Mouse (Mus musculus): ENCODE data around the gene Hcn1.

The Hcn1 gene

DNA sequence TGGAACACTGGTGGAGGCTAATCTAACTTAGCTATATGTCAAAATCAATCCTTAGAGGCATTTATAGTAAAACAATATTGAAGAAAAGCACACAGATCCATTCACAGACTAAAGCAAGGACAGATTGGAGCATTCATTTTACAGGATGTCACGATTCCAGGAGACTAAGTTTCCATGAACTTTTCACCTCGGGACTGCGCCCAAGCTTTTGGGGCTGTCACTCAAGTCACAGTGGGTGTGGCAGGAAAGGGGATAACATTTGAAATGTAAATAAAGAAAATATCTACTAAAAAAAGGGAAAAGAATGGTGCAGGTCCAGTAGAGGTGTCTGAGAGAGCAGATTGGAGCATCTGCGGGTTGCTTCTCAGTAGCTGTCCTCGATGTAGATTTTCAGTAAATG is 421.3 kb downstream of the Hcn1 start:
- no peak for DNase-seq (ENCODE audit: low read depth, low spot score)

DNA sequence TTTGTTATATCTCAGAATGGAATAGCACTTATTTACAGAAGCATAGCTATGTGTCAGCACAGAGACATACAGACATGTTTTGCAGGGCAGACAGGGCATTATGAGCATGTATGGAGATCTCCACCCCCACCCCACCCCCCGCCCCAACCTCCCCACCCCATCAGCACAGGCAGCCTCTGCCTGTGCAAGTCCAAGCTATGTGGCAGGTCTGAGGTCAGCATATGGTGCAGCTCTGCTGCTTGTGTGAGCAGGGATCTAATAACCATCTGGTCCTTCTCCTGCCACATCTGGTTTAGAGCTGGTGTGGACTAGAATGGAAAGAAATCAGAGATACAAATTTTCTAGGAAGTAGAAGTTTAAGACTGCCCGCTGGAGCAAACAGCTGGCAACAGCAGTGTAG is 424.4 kb downstream of the Hcn1 start:
- DNase-seq (ENCODE audit: low read depth, low spot score), result no peak

DNA sequence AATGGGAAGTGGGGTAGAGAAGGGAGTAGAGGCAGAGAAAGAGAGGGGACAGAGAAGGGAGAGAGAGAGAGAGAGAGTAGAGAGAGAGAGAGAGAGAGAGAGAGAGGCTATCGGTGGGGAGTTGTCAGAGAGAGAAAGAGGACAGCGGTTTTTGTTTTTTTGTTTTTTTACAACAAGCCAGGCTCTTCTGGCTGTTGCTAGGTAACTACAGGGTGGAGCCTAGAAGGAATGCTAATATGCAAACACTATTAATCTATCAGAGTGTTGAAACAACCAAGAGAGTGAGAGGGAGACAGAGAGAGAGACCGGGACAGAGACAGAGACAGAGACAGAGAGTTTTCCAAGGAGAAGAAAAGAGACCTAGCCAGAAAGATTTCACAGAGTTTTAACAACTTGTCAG is 425.7 kb downstream of the Hcn1 start:
- DNase-seq (ENCODE audit: low read depth, low spot score), result no peak

DNA sequence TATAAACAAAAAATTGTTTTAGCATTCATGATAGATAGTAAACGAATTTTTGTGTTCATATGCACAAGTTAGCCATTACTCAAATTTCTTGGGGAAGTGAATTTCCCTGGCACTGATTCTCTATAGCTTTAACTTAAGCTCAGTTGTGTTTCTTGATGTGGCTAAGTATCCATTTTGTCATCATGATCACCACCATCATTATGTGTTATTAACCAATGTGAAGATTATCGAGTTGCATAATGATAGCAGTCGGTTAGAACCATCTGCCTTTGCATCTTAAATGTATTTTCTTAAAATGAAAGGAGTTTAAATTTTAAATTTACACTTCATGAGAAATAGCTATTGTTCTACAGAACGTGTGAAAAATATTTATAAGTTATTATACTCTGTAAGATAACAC is 426.5 kb downstream of the Hcn1 start:
- no peak for DNase-seq (ENCODE audit: low read depth, low spot score)

DNA sequence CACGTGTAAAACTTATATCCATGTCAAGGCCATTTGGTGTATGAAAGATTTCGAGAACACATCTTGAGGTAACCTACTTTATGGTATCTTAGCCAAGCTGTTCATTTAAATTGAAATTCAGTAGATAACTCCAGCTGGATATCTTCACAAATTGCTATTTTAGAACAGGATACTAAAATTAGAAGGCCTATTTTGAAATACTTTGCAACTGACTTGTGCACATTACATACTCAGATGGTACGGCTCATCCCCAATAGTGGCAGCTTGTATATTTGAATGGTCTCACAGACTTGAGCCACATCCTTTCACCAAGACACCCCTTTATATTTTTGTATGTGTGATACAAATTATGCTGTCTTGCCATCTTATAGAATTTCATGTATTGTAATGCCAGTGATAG is 427.5 kb downstream of the Hcn1 start:
- DNase-seq (ENCODE audit: low read depth, low spot score), result no peak

DNA sequence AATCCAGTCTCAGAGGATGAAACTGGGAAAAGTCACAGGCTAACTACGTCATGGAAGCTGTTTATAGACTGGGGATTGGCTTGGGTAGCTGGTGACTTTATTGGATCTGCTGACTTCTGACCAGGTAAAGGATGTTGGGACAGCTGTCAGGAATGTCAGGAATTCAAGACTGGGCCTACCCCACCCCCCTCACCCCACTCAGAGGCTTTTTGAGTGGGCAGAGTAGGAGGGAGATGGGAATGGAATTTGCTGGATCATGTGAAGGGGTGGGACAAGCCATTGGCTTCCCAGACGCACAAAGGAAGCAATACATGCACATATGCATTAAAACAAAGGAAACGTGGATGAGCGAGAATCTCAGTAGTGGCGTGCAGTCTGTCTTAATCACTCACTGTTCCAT is 433.5 kb downstream of the Hcn1 start:
- DNase-seq (ENCODE audit: low read depth, low spot score), result no peak
